Mouse (Mus musculus) liver, adult 2 months (tissue): ENCODE data around the gene Ivns1abp. TPM values are rescaled to one million over a fixed set of nuclear protein-coding genes. Genes with fewer than 3 reads are reported as not detected.

ENCODE experiments used
- DNase-seq: peaks from one replicate; pipeline ENCODE4 v3.0.0-alpha.2; 2011; ENCODE audit warnings: low read depth, low spot score; ENCODE audit errors: extremely low read depth
- H3K27ac ChIP-seq: fragments of 200-500 bp; replicated peaks from 2 replicates; pipeline ENCODE4 v1.5.1; 2012; ENCODE audit warnings: low read depth, mild to moderate bottlenecking, control low read depth, inconsistent platforms, low read length; ENCODE audit not compliant: insufficient read depth
- H3K27me3 ChIP-seq: fragments of 200-500 bp; 2 replicates; pipeline ENCODE4 v1.6.1; 2012; ENCODE audit warnings: mild to moderate bottlenecking, moderate library complexity, low read length, inconsistent platforms; ENCODE audit not compliant: control insufficient read depth, insufficient read depth
- H3K36me3 ChIP-seq: fragments of 200-500 bp; 2 replicates; pipeline ENCODE4 v1.6.1; 2012; ENCODE audit warnings: low read length, inconsistent platforms; ENCODE audit not compliant: control insufficient read depth, insufficient read depth
- H3K4me1 ChIP-seq: fragments of 200-500 bp; 2 replicates; pipeline ENCODE4 v1.6.1; 2011; ENCODE audit warnings: low read length; ENCODE audit not compliant: control insufficient read depth, insufficient read depth
- H3K4me3 ChIP-seq: fragments of 200-500 bp; 2 replicates; pipeline ENCODE4 v1.5.1; 2011; ENCODE audit warnings: low read depth, mild to moderate bottlenecking, control low read depth, low read length, moderate library complexity; ENCODE audit not compliant: insufficient read depth
- H3K79me2 ChIP-seq: fragments of 200-500 bp; 2 replicates; pipeline ENCODE4 v1.6.1; 2012; ENCODE audit warnings: inconsistent platforms, mild to moderate bottlenecking, low read length, moderate library complexity; ENCODE audit not compliant: control insufficient read depth, insufficient read depth
- H3K9ac ChIP-seq: fragments of 200-500 bp; 2 replicates; pipeline ENCODE4 v1.6.1; 2012; ENCODE audit warnings: low read depth, mild to moderate bottlenecking, control low read depth, inconsistent platforms, low read length
- CTCF ChIP-seq: fragments of 200-500 bp; IDR thresholded peaks from 2 replicates; pipeline ENCODE4 v1.5.1; 2011; ENCODE audit warnings: low read depth, low read length, control low read depth
- POLR2A ChIP-seq: fragments of 200-500 bp; IDR thresholded peaks from 2 replicates; pipeline ENCODE4 v1.6.1; 2011; ENCODE audit warnings: low read length, control low read depth; ENCODE audit not compliant: insufficient read depth; ENCODE audit errors: extremely low read depth
- WGBS: fragments of 180-500 bp; shearing (Covaris S2); methylation state at CpG from one replicate; pipeline ENCODE4 v1.1.7; 2018; 5-methylcytosine and 5-hydroxymethylcytosine counted together
- polyA plus RNA-seq: library from polyadenylated mRNA; depleted of rRNA; stranded (reverse); fragments of >200 nt; gene quantifications from 2 replicates; pipeline ENCODE4 v1.2.3, GENCODE M21; 2012
- total RNA-seq: library from RNA; depleted of rRNA; stranded (reverse); fragments of >200 nt; gene quantifications from 2 replicates; pipeline ENCODE4 v1.2.3, GENCODE M21; 2014

The Ivns1abp gene
- total and polyA plus RNA-seq, 2 experiments = 16.7 to 111 TPM

DNA sequence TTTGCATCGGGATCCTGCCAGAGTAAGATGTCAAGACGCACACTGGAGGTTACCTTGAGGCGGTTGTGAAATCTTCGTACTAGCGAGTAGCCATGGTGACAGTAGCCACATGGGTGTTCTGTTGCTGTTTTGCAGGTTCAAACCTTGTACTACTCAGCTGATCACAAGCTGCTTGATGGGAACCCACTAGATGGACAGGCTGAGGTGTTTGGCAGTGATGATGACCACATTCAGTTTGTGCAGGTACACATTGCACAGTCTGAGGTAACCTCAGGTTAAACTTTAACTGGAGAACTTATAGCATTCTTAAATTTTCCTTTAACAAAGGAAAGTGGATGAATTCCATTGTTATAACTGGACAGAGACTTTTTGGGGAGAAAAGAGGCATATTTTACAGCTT, 11.7 kb downstream of the Ivns1abp start:
- peaks cover 10% of the 10 kb centered on the region; the same call in 1 of the 2 replicates for H3K79me2 ChIP-seq
- no peak overlapping the region for H3K4me3 ChIP-seq
- DNase-seq = peak; percentile 50
- no peaks in the 10 kb centered on the region for H3K4me1 ChIP-seq
- no peak overlapping the region for H3K27ac ChIP-seq
- no peaks in the 10 kb centered on the region for H3K27me3 ChIP-seq
- peaks cover 88% of the 10 kb centered on the region for H3K36me3 ChIP-seq
- TF ChIP-seq POLR2A = no peak
- no peak for TF ChIP-seq CTCF
- no peak overlapping the region for H3K9ac ChIP-seq
- 49% methylated on average over 5 of the region's 5 CpGs for WGBS

- TF ChIP-seq CTCF (no peak), POLR2A (no peak)
- H3K36me3 ChIP-seq = peaks cover 82% of the 10 kb centered on the region
- H3K4me3 ChIP-seq = no peak overlapping the region
- DNase-seq = no peak
- no peak overlapping the region for H3K9ac ChIP-seq
- H3K27me3 ChIP-seq = no peaks in the 10 kb centered on the region
- H3K27ac ChIP-seq = no peak overlapping the region
- H3K4me1 ChIP-seq = no peaks in the 10 kb centered on the region
- WGBS = 92% methylated on average over 3 of the region's 3 CpGs
- no peaks in the 10 kb centered on the region; the same call in 1 of the 2 replicates for H3K79me2 ChIP-seq
Measured at GRCm38 (mm10) chr1:151359374-151359773, 15.1 kb downstream of the Ivns1abp start.

DNA sequence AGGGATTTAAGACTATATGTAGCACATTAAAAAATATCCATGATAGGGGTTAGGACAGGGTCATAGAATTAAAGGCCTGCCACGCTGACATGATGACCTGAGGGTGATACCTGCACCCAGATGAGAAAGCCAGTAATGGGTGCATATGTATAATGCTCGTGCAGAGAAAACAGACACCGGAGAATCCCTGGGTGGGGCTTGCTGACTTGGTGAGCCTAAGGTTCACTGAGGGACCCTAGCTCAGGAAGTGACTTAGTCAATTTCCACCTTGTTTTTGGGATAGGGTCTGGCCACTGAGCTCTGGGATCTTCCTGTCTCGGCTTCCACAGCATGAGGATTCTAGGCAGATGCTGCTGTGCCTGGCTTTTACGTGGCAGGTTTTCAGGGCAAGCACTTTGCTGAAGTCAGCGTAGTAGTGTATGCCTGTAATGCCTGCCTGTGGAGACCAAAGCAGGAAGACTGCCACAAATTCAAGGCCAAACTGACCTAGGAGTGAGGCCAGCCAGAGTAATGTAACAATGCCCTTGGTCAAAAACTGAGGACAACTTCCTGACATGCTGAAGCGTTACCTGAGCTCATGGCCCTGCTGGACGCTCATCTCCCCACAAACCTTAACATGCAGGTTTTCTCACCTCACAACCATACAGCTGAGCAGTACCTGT, 22.8 kb downstream of the Ivns1abp start:
- H3K27ac ChIP-seq = no peak overlapping the region
- H3K36me3 ChIP-seq = peaks cover 63% of the 10 kb centered on the region
- 82% methylated on average over 8 of the region's 8 CpGs for WGBS

GRCm38 (mm10) chr1:151367721-151368324, 23.5 kb downstream of the Ivns1abp start:
- H3K9ac ChIP-seq = no peak overlapping the region
- no peak overlapping the region for H3K27ac ChIP-seq
- no peaks in the 10 kb centered on the region for H3K79me2 ChIP-seq
- H3K27me3 ChIP-seq = no peaks in the 10 kb centered on the region
- WGBS = 91% methylated on average over 5 of the region's 5 CpGs
- peaks cover 57% of the 10 kb centered on the region for H3K36me3 ChIP-seq
- no peak for TF ChIP-seq POLR2A
- TF ChIP-seq CTCF = no peak
- no peak overlapping the region for H3K4me3 ChIP-seq
- DNase-seq = no peak
- no peaks in the 10 kb centered on the region for H3K4me1 ChIP-seq

More for the DNA sequence above, 22.8 kb downstream of the Ivns1abp start:
- H3K9ac ChIP-seq = no peak overlapping the region
- no peak for DNase-seq
- TF ChIP-seq POLR2A (no peak), CTCF (no peak)
- no peak overlapping the region for H3K4me3 ChIP-seq
- no peaks in the 10 kb centered on the region for H3K27me3 ChIP-seq
- H3K79me2 ChIP-seq = no peaks in the 10 kb centered on the region
- H3K4me1 ChIP-seq = no peaks in the 10 kb centered on the region

DNA sequence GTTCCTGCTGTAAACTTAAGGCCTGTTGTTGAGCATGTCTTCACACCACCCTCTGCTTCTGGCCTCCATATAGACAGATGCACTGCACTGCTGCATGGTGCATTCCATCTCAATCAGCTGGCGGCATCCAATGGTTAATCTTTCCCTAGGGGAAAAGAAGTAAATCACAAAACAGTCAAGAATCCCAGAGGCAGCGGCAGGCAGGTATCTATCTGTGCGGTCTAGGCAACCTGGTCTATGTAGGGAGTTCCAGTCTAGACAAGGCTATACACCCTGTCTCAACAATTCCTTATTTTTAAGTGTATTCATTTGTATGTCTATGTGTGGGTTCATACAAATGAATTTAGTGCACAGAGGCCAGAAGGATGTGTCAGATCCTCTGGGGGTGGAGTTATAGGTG, 24.2 kb downstream of the Ivns1abp start:
- H3K9ac ChIP-seq = no peak overlapping the region
- no peak overlapping the region for H3K27ac ChIP-seq
- TF ChIP-seq POLR2A (no peak), CTCF (no peak)
- H3K36me3 ChIP-seq = peaks cover 51% of the 10 kb centered on the region
- no peak for DNase-seq
- WGBS = 94% methylated on average over 3 of the region's 3 CpGs
- H3K4me1 ChIP-seq = no peaks in the 10 kb centered on the region
- H3K4me3 ChIP-seq = no peak overlapping the region
- H3K79me2 ChIP-seq = no peaks in the 10 kb centered on the region
- H3K27me3 ChIP-seq = no peaks in the 10 kb centered on the region

DNA sequence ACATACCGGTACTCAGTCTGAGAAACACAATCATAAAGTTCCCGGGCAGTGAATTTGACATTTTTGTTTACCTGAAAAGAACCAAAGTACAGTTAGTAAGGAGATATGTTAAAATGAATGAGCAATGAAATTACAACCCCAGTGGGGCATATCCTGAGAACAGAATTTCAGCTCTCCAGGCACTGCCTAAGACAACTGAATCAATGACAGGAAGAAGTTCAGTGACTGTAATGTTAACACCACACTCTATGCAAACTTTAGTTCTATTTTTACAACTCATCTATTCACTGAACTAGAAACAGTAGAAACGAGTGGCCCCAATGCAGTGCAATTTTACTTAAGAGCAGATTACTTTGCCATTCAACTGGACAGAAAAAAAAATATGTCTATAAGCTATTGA, 26.3 kb downstream of the Ivns1abp start:
- Histone ChIP-seq H3K4me1 (no peaks in the 10 kb centered on the region), H3K27me3 (no peaks in the 10 kb centered on the region), H3K4me3 (no peak overlapping the region), H3K27ac (no peak overlapping the region), H3K36me3 (peaks cover 31% of the 10 kb centered on the region), H3K79me2 (no peaks in the 10 kb centered on the region), H3K9ac (no peak overlapping the region)
- 80% methylated on average over 3 of the region's 3 CpGs for WGBS
- TF ChIP-seq CTCF = no peak
- no peak for TF ChIP-seq POLR2A
- no peak for DNase-seq
